Mouse (Mus musculus): ENCODE measurements around the gene Pdk1. TPM values are rescaled to one million over a fixed set of nuclear protein-coding genes. Genes with fewer than 3 reads are reported as not detected.
A peak's percentile ranks its signal among the peaks of the same experiment; 100 is the strongest.

The Pdk1 gene
- total RNA-seq, 4 experiments from 2014 or later: 44.1 to 65.7 (median 48.4) TPM

GRCm38 (mm10) chr2:71937649-71938308 lies 64.8 kb downstream of the Pdk1 start:
- DNase-seq (ENCODE audit: low spot score in 2 of 2): no peak

DNA sequence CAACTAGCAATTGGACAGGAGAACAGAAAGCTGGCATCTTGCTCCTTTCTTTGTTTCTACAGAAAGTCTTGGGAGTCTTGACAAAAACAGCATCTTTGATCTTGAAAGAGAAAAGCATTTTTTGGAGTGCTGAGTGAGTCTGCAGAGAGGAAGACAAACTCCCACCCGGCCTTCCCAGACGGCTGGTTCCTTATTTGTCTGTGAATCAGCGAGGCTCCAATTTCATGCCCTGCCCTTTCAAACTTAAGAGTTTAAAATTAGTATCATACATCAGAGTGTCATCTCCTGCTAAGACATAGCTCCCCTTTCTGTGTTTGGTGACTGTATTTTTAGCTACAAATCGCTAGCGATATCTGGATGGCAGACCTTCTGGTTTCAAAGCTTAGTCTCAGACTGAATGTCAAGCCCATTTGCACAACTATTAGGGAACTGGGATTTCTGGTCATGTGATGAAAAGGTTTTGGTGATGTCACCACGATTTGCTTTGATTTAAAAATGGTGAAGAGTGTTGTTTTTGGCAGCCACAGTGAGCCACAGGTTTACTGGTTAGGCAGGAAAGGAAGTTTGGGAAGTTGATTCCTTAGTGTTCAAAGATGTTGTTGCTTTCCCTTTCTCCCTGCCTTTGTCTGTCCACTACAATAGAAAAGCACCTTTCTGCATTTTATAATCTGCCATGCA lies 65.8 kb downstream of the Pdk1 start:
- peak in 1 of 2 experiments; percentile 18 for DNase-seq (ENCODE audit: low spot score in 2 of 2)

DNA sequence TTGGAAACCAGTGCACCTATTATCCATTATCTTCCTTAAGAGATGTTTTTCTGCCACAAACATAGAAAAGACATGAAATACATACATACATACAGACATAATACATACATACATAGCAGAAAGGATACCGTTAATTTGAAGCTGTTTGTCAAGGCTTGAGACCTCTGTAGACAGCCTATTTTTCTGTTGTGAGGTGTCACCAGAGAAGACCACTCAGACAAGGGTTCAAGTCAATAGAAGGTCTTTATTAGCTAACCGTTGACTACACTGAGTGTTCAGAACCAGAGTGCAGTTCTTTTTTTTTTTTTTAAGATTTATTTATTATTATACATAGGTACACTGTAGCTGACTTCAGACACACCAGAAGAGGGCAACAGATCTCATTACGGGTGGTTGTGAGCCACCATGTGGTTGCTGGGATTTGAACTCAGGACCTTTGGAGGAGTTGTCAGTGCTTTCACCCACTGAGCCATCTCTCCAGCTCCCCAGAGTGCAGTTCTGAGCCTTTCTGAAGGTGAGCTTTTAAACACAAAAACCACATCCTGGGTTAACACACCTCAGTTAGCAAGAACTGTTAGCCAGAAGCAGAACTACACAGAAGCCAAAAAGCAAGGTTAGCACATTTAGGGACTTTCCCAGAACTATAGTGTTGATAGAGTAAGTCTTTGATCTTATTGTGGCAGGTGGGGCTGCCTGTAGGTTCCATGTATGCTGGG lies 68.1 kb downstream of the Pdk1 start:
- no peak for DNase-seq (ENCODE audit: low spot score in 2 of 2)

- DNase-seq (ENCODE audit: low spot score in 2 of 2): no peak
These were observed 68.7 kb downstream of the Pdk1 start for GRCm38 (mm10) chr2:71941721-71942087.

DNA sequence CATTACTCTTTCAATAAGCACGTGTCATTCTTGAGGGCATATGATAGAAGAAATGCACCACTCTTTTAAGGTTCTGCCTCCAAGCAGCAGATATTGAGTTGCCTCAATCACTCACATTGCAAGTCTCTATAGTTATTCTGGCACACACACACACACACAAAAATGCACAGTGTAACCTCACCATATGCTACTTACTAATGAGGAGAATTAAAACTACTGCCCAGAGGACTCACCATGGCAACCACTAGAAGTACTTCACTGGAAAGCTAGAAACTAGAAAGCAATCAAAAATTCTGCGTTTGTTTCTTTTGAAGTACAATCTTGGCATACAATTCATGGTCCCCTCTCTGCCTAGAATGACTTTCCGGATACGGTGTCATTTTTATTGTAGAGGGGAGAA lies 78.2 kb downstream of the Pdk1 start:
- DNase-seq (ENCODE audit: low spot score in 2 of 2): no peak

Other genes with a start within 250 kb of the Pdk1 start
- 10 to 100 TPM; 25.3 to 30.3 (median 28.1) TPM for gene Itga6, start 127.6 kb upstream of the Pdk1 start, total RNA-seq (2022)
- gene Rapgef4, start 108.0 kb downstream of the Pdk1 start, total RNA-seq (2022): 100 to 1,000 TPM; 457 to 612 (median 529) TPM